Mouse (Mus musculus) heart, adult 2 months (tissue): ENCODE measurements at regions not wholly inside any gene's neighbourhood (a gene's known extent, or its start where the extent isn't known, plus 50 kb on each side); places are given as distances from the start of the nearest gene placed in this dataset.

Experiments used
- CTCF ChIP-seq: fragments of 200-600 bp; IDR thresholded peaks from 2 replicates; pipeline ENCODE4 v1.8.1; 2022; ENCODE audit warnings: antibody characterized with exemption, mild to moderate bottlenecking, moderate library complexity
- EP300 ChIP-seq: fragments of 200-500 bp; IDR thresholded peaks from 2 replicates; pipeline ENCODE4 v1.6.1; 2011; ENCODE audit warnings: low read depth, low read length, control low read depth; ENCODE audit not compliant: insufficient read depth
- POLR2A ChIP-seq: fragments of 200-500 bp; IDR thresholded peaks from 2 replicates; pipeline ENCODE4 v1.6.1; 2011; ENCODE audit warnings: mild to moderate bottlenecking, low read depth, low read length, control low read depth; ENCODE audit not compliant: insufficient read depth

GRCm38 (mm10) chr6:66160805-66161204 lies 208.4 kb downstream of the 4930544G11Rik start:
- no peak for TF ChIP-seq CTCF
- no peak for TF ChIP-seq POLR2A
- no peak for TF ChIP-seq EP300
